Mouse (Mus musculus): ENCODE measurements around the gene Dmwd. TPM values are rescaled to one million over a fixed set of nuclear protein-coding genes. Genes with fewer than 3 reads are reported as not detected.

The Dmwd gene
- not detected in 2 replicates for polyA plus RNA-seq (2012; ENCODE audit: insufficient read depth, insufficient read length, low replicate concordance, missing spikeins)

DNA sequence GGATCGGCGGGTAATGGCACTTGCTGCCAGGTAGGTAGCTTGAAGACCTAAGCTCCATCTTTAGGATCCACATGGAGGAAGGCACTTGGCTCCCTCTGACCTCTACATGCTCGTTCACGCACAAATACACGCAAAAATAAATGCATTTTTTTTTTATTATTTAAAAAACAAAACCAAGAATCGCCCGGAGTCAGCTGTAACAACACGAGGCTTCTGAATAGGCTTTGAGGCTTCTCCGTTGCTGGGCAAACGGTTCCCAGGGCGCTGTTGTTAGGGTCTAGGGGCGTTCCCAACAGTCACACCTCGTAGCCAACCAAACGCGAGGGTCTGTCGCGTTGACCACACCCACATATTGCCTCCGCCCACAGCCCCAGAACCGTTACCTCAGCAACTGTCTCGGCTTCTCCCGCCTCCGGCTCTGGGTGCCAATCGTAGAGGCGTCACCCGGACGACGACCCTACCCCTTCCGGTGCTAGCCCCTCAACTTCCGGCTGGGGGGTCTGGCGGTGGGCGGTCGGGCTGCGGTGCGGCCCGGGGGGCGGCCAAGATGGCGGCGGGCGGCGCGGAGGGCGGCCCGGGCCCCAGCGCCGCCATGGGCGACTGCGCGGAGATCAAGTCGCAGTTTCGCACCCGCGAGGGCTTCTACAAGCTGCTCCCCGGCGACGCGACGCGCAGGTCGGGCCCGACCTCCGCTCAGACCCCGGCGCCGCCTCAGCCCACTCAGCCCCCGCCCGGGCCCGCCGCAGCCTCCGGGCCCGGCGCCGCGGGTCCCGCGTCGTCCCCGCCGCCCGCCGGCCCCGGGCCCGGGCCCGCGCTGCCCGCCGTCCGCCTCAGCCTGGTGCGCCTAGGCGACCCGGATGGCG lies at the start of gene Dmwd:
TSS of gene Dmwd (plus strand) at position 505 of the 863 bp plus-strand sequence.
- peak; percentile 42 for TF ChIP-seq POLR2A (IDR thresholded peaks at IDR 0.05; ENCODE audit: insufficient read depth, low read depth, low read length)
- no peak for TF ChIP-seq CTCF (IDR thresholded peaks at IDR 0.05; ENCODE audit: insufficient read depth, low read depth, low read length)
- Histone ChIP-seq H3K4me3 (ENCODE audit: insufficient read depth, low read depth, low read length) (peak within 1 kb of the TSS; percentile 84), H3K4me1 (ENCODE audit: control insufficient read depth, insufficient read depth, low read length) (peaks cover 19% of the 10 kb centered on the region), H3K27ac (ENCODE audit: insufficient read depth, low read depth, low read length) (peak within 1 kb of the TSS; percentile 30)
- under 1% methylated on average over 90 of the region's 91 CpGs for WGBS

DNA sequence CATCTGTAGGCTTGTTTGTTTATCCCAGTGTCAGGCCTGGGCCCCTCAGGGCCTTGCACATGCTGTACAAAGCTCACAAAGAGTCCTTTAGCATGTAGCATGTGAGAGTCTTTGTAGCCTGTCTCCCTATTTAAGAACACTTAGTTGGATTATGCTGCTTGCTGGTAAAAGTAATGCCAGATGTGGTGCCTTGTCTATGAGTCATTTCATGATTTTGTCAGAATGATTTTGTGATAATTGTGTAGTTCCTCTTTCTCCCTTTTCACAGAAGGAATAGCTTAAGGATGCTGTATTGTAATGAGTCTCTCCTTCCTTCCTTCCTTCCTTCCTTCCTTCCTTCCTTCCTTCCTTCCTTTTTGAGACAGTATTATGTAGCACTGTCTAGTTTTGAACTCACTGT lies 48.0 kb upstream of the Dmwd start:
- peaks cover 4% of the 10 kb centered on the region; the same call in 1 of the 2 replicates for H3K4me1 ChIP-seq (ENCODE audit: control insufficient read depth, insufficient read depth, low read length)
- H3K27ac ChIP-seq (ENCODE audit: insufficient read depth, low read depth, low read length), result no peak overlapping the region
- TF ChIP-seq POLR2A (IDR thresholded peaks at IDR 0.05; ENCODE audit: insufficient read depth, low read depth, low read length) (no peak), CTCF (IDR thresholded peaks at IDR 0.05; ENCODE audit: insufficient read depth, low read depth, low read length) (no peak)
- no peak overlapping the region for H3K4me3 ChIP-seq (ENCODE audit: insufficient read depth, low read depth, low read length)

DNA sequence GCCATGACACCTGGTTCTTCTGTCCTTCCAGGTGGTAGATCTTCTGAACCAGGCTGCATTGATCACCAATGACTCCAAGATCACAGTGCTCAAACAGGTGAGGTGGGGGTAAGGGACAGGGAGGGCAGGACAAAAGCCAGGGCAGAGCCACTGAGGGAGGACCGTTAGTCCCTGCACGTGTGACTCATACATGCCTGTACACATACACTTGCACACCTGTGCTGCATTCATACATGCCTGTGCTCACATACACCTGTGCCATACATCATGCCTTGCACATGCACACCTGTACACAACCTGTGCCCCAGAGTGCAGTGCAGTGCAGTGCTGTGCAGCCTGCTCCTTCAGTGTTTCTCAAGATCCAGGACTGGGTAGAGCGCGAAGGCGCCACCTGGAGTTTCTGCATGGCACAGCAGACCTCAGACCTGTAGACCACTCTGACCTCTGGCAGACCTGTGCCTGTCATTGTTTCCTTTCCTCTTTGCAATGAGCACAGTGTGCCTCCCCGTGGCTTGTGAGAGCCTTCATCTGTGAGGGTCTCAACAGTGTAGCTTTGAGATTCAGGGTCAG lies 46.9 kb upstream of the Dmwd start:
- H3K4me1 ChIP-seq (ENCODE audit: control insufficient read depth, insufficient read depth, low read length), result peaks cover 4% of the 10 kb centered on the region; the same call in 1 of the 2 replicates
- 50% methylated on average over 6 of the region's 6 CpGs for WGBS
- H3K4me3 ChIP-seq (ENCODE audit: insufficient read depth, low read depth, low read length), result no peak overlapping the region
- H3K27ac ChIP-seq (ENCODE audit: insufficient read depth, low read depth, low read length), result no peak overlapping the region
- no peak for TF ChIP-seq POLR2A (IDR thresholded peaks at IDR 0.05; ENCODE audit: insufficient read depth, low read depth, low read length)
- TF ChIP-seq CTCF (IDR thresholded peaks at IDR 0.05; ENCODE audit: insufficient read depth, low read depth, low read length), result no peak; the same call in 1 of the 2 replicates

DNA sequence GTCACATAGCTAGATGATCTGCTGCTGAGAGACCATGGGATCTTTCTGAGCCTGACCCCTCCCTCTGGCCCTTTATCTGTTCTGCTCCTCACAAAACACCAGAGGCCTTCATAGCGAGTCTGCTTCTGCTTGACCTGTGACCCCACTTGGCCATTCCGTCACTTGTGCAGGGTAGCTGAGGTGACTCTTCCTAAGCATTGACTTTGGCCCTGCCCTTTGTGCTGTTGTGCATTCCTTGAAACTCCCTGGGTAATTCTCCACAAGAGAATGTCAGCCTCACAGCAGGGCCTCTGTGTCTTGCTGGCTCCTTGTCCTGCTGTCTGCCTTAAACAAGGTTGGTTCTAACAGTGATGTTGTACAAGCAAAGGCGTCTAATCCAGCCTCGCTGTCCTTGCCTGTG lies 44.4 kb upstream of the Dmwd start:
- H3K4me3 ChIP-seq (ENCODE audit: insufficient read depth, low read depth, low read length), result no peak overlapping the region
- 70% methylated on average over 4 of the region's 4 CpGs for WGBS
- H3K4me1 ChIP-seq (ENCODE audit: control insufficient read depth, insufficient read depth, low read length), result no peaks in the 10 kb centered on the region
- H3K27ac ChIP-seq (ENCODE audit: insufficient read depth, low read depth, low read length), result no peak overlapping the region
- TF ChIP-seq CTCF (IDR thresholded peaks at IDR 0.05; ENCODE audit: insufficient read depth, low read depth, low read length) (no peak), POLR2A (IDR thresholded peaks at IDR 0.05; ENCODE audit: insufficient read depth, low read depth, low read length) (no peak)

DNA sequence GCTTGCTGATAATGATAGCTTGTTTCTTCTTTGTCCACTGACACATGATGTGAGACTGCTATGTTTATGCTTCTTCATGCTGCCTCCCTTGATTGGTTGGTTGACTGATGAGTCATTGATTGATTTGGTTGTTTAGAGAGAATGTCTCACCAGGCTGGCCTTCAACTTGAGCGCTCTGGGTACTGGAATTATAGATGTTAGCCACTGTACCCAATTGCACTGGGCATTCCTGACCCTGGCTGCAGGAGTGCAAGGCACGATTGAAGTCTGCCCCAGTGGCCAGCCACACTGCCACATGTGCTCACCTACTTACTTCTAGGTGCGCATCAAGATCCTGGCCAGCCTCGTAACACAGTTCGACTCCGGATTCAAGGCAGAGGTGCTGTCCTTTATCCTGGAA lies 31.4 kb upstream of the Dmwd start:
- no peak for TF ChIP-seq POLR2A (IDR thresholded peaks at IDR 0.05; ENCODE audit: insufficient read depth, low read depth, low read length)
- TF ChIP-seq CTCF (IDR thresholded peaks at IDR 0.05; ENCODE audit: insufficient read depth, low read depth, low read length), result no peak
- Histone ChIP-seq H3K27ac (ENCODE audit: insufficient read depth, low read depth, low read length) (no peak overlapping the region), H3K4me1 (ENCODE audit: control insufficient read depth, insufficient read depth, low read length) (peaks cover 2% of the 10 kb centered on the region; the same call in 1 of the 2 replicates), H3K4me3 (ENCODE audit: insufficient read depth, low read depth, low read length) (no peak overlapping the region)
- 95% methylated on average over 6 of the region's 6 CpGs for WGBS

DNA sequence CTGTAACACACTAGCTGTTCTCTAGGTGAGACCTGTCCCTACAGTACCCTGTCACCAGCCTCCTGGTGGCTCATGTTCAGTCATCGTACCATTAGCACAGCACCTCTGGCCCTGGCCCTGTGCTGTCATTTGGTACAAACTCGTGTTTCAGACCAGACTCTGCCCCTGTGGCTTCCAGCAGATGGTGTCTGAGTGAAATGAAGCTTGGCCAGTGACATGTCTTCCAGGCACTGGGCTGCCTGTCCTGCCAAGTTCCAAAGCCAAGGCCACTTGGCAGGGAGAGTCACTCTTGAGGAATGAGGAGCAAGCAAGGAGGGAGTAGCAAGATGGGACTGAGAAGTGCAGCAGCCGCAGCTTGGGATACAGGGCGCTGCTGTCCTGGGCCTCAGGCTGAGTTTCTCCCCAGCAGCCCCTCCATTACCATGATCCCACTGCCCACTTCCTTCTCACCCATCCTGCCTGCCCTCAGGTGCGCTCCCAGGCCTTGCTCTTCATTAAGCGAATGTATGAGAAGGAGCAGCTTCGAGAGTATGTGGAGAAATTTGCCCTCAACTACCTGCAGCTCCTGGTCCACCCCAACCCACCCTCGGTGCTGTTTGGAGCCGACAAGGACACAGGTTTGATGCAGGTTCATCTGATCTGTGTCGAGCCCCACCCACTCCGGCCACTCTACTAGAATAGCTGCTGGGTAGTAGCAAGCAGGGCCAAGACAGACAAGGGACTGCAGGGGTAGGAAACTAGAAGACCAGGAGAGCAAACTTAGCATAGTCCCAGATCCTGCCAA lies 29.5 kb upstream of the Dmwd start:
- H3K27ac ChIP-seq (ENCODE audit: insufficient read depth, low read depth, low read length), result no peak overlapping the region
- peaks cover 19% of the 10 kb centered on the region for H3K4me1 ChIP-seq (ENCODE audit: control insufficient read depth, insufficient read depth, low read length)
- TF ChIP-seq CTCF (IDR thresholded peaks at IDR 0.05; ENCODE audit: insufficient read depth, low read depth, low read length) (no peak), POLR2A (IDR thresholded peaks at IDR 0.05; ENCODE audit: insufficient read depth, low read depth, low read length) (no peak)
- WGBS, result 88% methylated on average over 11 of the region's 11 CpGs
- H3K4me3 ChIP-seq (ENCODE audit: insufficient read depth, low read depth, low read length), result no peak overlapping the region

DNA sequence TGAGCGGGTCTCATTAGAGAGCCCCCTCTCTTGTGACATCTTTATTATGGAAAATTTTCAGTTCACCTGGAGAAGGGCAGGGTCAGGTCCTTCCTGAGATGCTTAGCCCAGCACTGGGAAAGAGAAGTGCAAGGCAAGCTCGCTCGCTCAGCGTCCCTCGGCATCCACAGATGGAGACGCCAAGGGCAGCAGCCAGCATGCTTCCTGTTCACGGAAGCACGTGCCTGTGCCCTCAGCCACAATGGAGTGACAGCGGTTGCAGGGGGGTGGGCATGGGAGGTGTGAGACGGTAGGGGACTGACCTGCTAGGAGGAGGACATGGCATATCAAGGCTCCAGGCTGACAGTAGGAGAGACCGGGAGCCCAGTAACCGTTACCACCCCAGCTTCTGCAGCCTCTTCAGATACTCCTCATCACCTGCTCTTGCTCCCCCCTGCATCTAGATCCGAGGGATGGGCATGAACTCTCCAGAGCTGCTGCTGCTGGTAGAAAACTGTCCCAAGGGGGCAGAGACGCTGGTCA lies 28.0 kb upstream of the Dmwd start:
- peaks cover 34% of the 10 kb centered on the region for H3K4me1 ChIP-seq (ENCODE audit: control insufficient read depth, insufficient read depth, low read length)
- no peak overlapping the region for H3K27ac ChIP-seq (ENCODE audit: insufficient read depth, low read depth, low read length)
- 86% methylated on average over 14 of the region's 14 CpGs for WGBS
- H3K4me3 ChIP-seq (ENCODE audit: insufficient read depth, low read depth, low read length), result no peak overlapping the region
- TF ChIP-seq POLR2A (IDR thresholded peaks at IDR 0.05; ENCODE audit: insufficient read depth, low read depth, low read length) (no peak), CTCF (IDR thresholded peaks at IDR 0.05; ENCODE audit: insufficient read depth, low read depth, low read length) (no peak)

DNA sequence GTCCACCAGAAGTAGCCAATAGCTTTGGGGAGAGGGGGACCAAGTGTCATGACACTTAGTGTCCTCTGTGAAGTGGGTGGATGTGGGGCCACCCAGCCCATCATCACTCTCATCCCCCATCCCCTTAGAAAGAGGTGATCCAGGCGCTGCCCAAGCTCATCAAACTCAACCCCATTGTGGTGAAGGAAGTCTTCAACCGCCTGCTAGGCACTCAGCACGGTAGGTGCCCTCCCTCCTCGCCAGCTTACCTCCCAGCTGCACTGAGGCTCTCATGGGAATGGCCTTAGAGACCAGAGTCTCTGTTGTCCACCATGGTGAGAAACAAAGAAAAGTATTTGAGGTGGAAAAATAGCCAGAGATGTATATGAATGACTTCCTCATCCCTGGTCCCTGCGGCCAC lies 26.8 kb upstream of the Dmwd start:
- Histone ChIP-seq H3K27ac (ENCODE audit: insufficient read depth, low read depth, low read length) (no peak overlapping the region), H3K4me3 (ENCODE audit: insufficient read depth, low read depth, low read length) (no peak overlapping the region), H3K4me1 (ENCODE audit: control insufficient read depth, insufficient read depth, low read length) (peaks cover 45% of the 10 kb centered on the region)
- TF ChIP-seq CTCF (IDR thresholded peaks at IDR 0.05; ENCODE audit: insufficient read depth, low read depth, low read length) (no peak), POLR2A (IDR thresholded peaks at IDR 0.05; ENCODE audit: insufficient read depth, low read depth, low read length) (no peak)
- 88% methylated on average over 5 of the region's 5 CpGs for WGBS

All from olfactory bulb, adult 2 months (tissue).